Mouse (Mus musculus) myocyte (in vitro differentiated cells): ENCODE results near the gene Unc45a. TPM values are rescaled to one million over a fixed set of nuclear protein-coding genes. Genes with fewer than 3 reads are reported as not detected.

Source experiments
- H3K27me3 ChIP-seq: one replicate; pipeline ENCODE4 v1.6.1; 2011; ENCODE audit not compliant: control insufficient read depth, insufficient read depth, insufficient read length
- H3K36me3 ChIP-seq: one replicate; pipeline ENCODE4 v1.6.1; 2011; ENCODE audit not compliant: control insufficient read depth, insufficient read depth
- H3K4me2 ChIP-seq: one replicate; pipeline ENCODE4 v1.6.1; 2011; ENCODE audit warnings: low read depth, control low read depth
- H3K4me3 ChIP-seq: one replicate; pipeline ENCODE4 v1.5.1; 2011; ENCODE audit warnings: mild to moderate bottlenecking, control low read depth, moderate library complexity
- H3K79me2 ChIP-seq: one replicate; pipeline ENCODE4 v1.6.1; 2011; ENCODE audit not compliant: control insufficient read depth, insufficient read depth
- H3ac ChIP-seq: one replicate; pipeline ENCODE4 v1.6.1; 2011; ENCODE audit not compliant: control insufficient read depth, insufficient read length
- CEBPB ChIP-seq: IDR thresholded peaks from 2 replicates; pipeline ENCODE4 v1.6.1; 2011; ENCODE audit warnings: mild to moderate bottlenecking, moderate library complexity; ENCODE audit not compliant: poor library complexity, insufficient read depth, severe bottlenecking
- E2F4 ChIP-seq: IDR thresholded peaks from one replicate; pipeline ENCODE4 v1.6.1; 2011; ENCODE audit warnings: mild to moderate bottlenecking, control low read depth, moderate library complexity; ENCODE audit not compliant: insufficient read depth
- MAX ChIP-seq: IDR thresholded peaks from one replicate; pipeline ENCODE4 v1.6.1; 2011; ENCODE audit warnings: low read depth, mild to moderate bottlenecking, control low read depth
- MYOD1 ChIP-seq, 3 experiments: IDR thresholded peaks; one replicate each; pipeline ENCODE4 v1.6.1; 2011; ENCODE audit warnings: control low read depth in 2 of 3, low read depth in 2 of 3, mild to moderate bottlenecking in 2 of 3, moderate library complexity in 1 of 3; ENCODE audit not compliant: insufficient read length in 2 of 3, control insufficient read depth in 1 of 3
- MYOG ChIP-seq, 3 experiments: IDR thresholded peaks; one replicate each; pipeline ENCODE4 v1.6.1; 2011; ENCODE audit warnings: control low read depth in 2 of 3, low read depth in 2 of 3, mild to moderate bottlenecking in 2 of 3; ENCODE audit not compliant: insufficient read length in 2 of 3, control insufficient read depth in 1 of 3, insufficient read depth in 1 of 3
- POLR2A ChIP-seq: IDR thresholded peaks from one replicate; pipeline ENCODE4 v1.6.1; 2011; ENCODE audit warnings: low read depth, mild to moderate bottlenecking, control low read depth, moderate library complexity; ENCODE audit not compliant: insufficient read length
- POLR2AphosphoS2 ChIP-seq: IDR thresholded peaks from one replicate; pipeline ENCODE4 v1.6.1; 2011; ENCODE audit warnings: low read depth, control low read depth; ENCODE audit not compliant: insufficient read length
- REST ChIP-seq: IDR thresholded peaks from one replicate; pipeline ENCODE4 v1.6.1; 2011; ENCODE audit warnings: mild to moderate bottlenecking, control low read depth, moderate library complexity; ENCODE audit not compliant: insufficient read depth, insufficient read length
- SRF ChIP-seq: IDR thresholded peaks from one replicate; pipeline ENCODE4 v1.6.1; 2011; ENCODE audit warnings: low read depth; ENCODE audit not compliant: control insufficient read depth, insufficient read length
- TCF12 ChIP-seq: IDR thresholded peaks from one replicate; pipeline ENCODE4 v1.6.1; 2011; ENCODE audit warnings: mild to moderate bottlenecking, control low read depth; ENCODE audit not compliant: poor library complexity, insufficient read depth, severe bottlenecking
- TCF3 ChIP-seq: IDR thresholded peaks from one replicate; pipeline ENCODE4 v1.6.1; 2011; ENCODE audit warnings: low read depth, control low read depth; ENCODE audit not compliant: insufficient read length
- USF1 ChIP-seq: IDR thresholded peaks from one replicate; pipeline ENCODE4 v1.6.1; 2011; ENCODE audit warnings: low read depth, mild to moderate bottlenecking, control low read depth, moderate library complexity
- polyA plus RNA-seq: library from polyadenylated mRNA; unstranded; fragments of >200 nt; fragmentation: generic; extraction: Trizol; gene quantifications from one replicate; pipeline ENCODE4 v1.2.1, GENCODE M21; 2012; ENCODE audit warnings: missing spikeins

The Unc45a gene
- polyA plus RNA-seq, 1 experiment = 38.4 TPM

DNA sequence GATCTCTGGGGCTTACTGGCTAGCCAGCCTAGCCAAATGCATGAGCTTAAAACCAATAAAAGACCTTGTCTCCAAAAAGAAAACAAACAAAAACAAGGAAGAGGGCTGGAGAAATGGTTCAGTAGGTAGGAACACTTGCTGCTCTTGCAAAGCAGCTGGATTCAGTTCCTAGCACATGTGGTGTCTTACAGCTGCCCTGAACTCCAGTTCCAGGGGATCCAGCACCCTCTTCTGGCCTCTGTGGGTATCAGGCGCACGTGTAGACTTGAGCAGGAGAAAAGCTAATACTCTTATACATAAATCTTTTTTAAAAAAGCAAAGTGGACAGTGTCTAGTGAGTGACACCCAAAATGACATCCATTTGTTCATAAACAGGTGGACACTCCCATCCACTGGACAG, 39.3 kb downstream of the Unc45a start:
- Histone ChIP-seq H3K36me3 (peaks cover 50% of the 10 kb centered on the region), H3K27me3 (no peaks in the 10 kb centered on the region), H3K79me2 (peaks cover 49% of the 10 kb centered on the region), H3K4me3 (no peak overlapping the region), H3ac (no peak overlapping the region), H3K4me2 (no peak overlapping the region)
- TF ChIP-seq REST = no peak
- TF ChIP-seq USF1 = no peak

DNA sequence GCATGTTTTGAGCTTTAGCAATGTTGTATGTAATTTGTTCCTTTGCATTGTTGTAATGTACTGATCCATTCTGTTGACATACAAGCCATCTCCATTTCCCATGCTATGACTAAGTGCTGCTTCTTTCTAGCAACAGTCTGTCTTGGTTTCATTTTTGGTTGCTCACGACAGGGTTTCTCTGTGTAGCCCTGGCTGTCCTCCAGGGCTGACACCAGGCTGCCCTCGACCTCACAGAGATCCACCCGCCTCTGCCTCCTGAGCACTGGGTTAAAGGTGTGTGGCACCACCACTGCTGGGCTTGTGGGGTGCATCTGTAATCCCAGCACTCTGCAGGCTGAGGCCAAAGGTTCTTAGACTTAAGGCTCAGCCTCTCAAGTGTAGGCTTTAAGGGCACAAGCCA, 41.2 kb downstream of the Unc45a start:
- H3K36me3 ChIP-seq = peaks cover 32% of the 10 kb centered on the region
- H3K4me3 ChIP-seq = no peak overlapping the region
- peaks cover 68% of the 10 kb centered on the region for H3K79me2 ChIP-seq
- H3K27me3 ChIP-seq = no peaks in the 10 kb centered on the region
- TF ChIP-seq POLR2A (no peak), TCF12 (no peak), E2F4 (no peak)
- H3ac ChIP-seq = no peak overlapping the region
- H3K4me2 ChIP-seq = peak overlapping the region; percentile 47

DNA sequence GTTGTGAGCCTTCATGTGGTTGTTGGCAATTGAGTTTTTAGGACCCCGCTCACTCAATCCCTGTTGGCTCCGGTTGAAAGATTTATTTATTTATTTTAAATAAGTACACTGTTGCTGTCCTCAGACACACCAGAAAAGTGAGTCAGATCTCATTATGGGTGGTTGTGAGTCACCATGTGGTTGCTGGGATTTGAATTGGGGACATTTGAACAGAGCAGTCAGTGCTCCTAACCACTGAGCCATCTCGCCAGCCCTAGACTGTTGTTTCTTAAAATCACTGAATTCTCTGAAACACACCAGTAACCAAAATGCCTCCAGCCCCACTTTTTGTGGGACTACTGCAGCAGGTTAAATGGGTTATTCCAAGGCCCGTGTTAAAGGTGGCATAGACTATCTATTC, 42.1 kb downstream of the Unc45a start:
- Histone ChIP-seq H3K4me2 (peak overlapping the region; percentile 47), H3K4me3 (no peak overlapping the region), H3K27me3 (no peaks in the 10 kb centered on the region), H3K36me3 (peaks cover 27% of the 10 kb centered on the region), H3K79me2 (peaks cover 68% of the 10 kb centered on the region), H3ac (no peak overlapping the region)
- TF ChIP-seq POLR2AphosphoS2 = no peak
- no peak for TF ChIP-seq E2F4
- TF ChIP-seq MYOD1 (IDR thresholded peaks at IDR 0.05; ENCODE audit: control insufficient read depth in 1 of 3, insufficient read length in 2 of 3, low read depth in 2 of 3) = no peak
- no peak for TF ChIP-seq CEBPB
- TF ChIP-seq REST = no peak
- no peak for TF ChIP-seq SRF
- TF ChIP-seq USF1 = no peak
- TF ChIP-seq MAX = no peak
- TF ChIP-seq MYOG (IDR thresholded peaks at IDR 0.05; ENCODE audit: control insufficient read depth in 1 of 3, insufficient read depth in 1 of 3, insufficient read length in 2 of 3, low read depth in 2 of 3) = no peak
- TF ChIP-seq POLR2A = no peak
- no peak for TF ChIP-seq TCF3
- no peak for TF ChIP-seq TCF12

DNA sequence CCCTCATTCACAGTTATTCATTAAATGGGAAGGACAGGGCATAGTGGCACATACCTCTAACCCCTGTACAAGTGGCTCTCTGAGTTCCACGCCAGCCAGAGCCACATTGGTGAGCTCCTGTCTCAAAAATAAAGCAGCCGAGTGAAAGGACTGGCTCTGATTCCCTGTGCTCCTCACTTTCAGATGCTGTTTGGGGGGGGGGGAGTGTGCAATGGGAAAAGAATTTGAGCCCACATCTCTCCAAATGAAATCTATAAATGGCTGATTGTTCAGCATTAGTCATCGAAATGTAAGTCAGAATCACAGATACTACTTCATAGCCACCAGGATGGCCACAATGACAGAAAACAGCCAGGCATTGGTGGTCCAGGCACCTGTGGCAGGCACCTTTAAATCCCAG, 43.8 kb downstream of the Unc45a start:
- peak overlapping the region; percentile 83 for H3K4me2 ChIP-seq
- H3ac ChIP-seq = no peak overlapping the region
- peaks cover 11% of the 10 kb centered on the region for H3K36me3 ChIP-seq

DNA sequence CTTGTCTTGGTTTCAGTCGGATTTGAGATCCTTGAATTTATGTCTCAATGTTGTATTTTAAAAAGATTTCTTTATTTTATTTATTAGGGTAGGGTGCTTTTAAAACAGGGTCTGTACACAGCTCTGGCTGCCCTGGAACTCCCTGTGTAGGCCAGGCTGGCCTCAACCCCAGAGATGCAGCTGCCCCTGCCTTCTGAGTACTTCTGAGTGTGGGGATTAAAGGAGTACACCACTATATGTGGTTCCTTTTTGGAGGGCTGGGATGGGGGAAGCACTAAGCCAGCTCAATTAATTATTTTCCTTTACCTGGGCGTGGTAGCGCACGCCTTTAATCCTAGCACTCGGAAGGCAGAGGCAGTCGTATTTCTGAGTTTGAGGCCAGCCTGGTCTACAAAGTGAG, 44.3 kb downstream of the Unc45a start:
- TF ChIP-seq USF1 (no peak), TCF12 (no peak), MYOD1 (IDR thresholded peaks at IDR 0.05; ENCODE audit: control insufficient read depth in 1 of 3, insufficient read length in 2 of 3, low read depth in 2 of 3) (no peak), MAX (no peak), TCF3 (no peak), E2F4 (no peak), SRF (no peak), POLR2AphosphoS2 (no peak), MYOG (IDR thresholded peaks at IDR 0.05; ENCODE audit: control insufficient read depth in 1 of 3, insufficient read depth in 1 of 3, insufficient read length in 2 of 3, low read depth in 2 of 3) (no peak), CEBPB (no peak), REST (no peak), POLR2A (no peak)
- Histone ChIP-seq H3K4me2 (peak overlapping the region; percentile 83), H3K79me2 (peaks cover 66% of the 10 kb centered on the region), H3K27me3 (no peaks in the 10 kb centered on the region), H3K4me3 (peak overlapping the region; percentile 68), H3K36me3 (peaks cover 11% of the 10 kb centered on the region), H3ac (no peak overlapping the region)

More for the DNA sequence above, 43.8 kb downstream of the Unc45a start:
- Histone ChIP-seq H3K4me3 (peak overlapping the region; percentile 68), H3K27me3 (no peaks in the 10 kb centered on the region), H3K79me2 (peaks cover 68% of the 10 kb centered on the region)
- TF ChIP-seq SRF = no peak
- TF ChIP-seq POLR2A = no peak
